Mouse (Mus musculus) heart, adult 9 months (tissue): ENCODE data around the gene Ciao2b.

Experiments
- DNase-seq, 2 experiments: peaks; one replicate each; pipeline ENCODE4 v3.0.0; 2022; ENCODE audit warnings: low spot score in 2 of 2

The Ciao2b gene

GRCm38 (mm10) chr8:104620765-104621164, 21.0 kb downstream of the Ciao2b start:
- no peak for DNase-seq

- peak in 1 of 2 experiments; percentile 40 for DNase-seq
Measured at GRCm38 (mm10) chr8:104613119-104613518, 28.6 kb downstream of the Ciao2b start.

- no peak for DNase-seq
Measured at GRCm38 (mm10) chr8:104611613-104612012, 30.2 kb downstream of the Ciao2b start.

- DNase-seq = peak; percentile 86 to 87
Measured at GRCm38 (mm10) chr8:104610185-104610766, 31.5 kb downstream of the Ciao2b start.

GRCm38 (mm10) chr8:104609222-104609621, 32.5 kb downstream of the Ciao2b start:
- DNase-seq = peak; percentile 80 to 83

GRCm38 (mm10) chr8:104607944-104608343, 33.8 kb downstream of the Ciao2b start:
- DNase-seq = peak; percentile 86 to 90

- no peak for DNase-seq
Measured at GRCm38 (mm10) chr8:104606329-104606728, 35.4 kb downstream of the Ciao2b start.

- DNase-seq = no peak
Measured at GRCm38 (mm10) chr8:104603245-104603593, 38.5 kb downstream of the Ciao2b start.

GRCm38 (mm10) chr8:104602468-104603244, 39.1 kb downstream of the Ciao2b start:
- peak; percentile 87 to 91 for DNase-seq

- DNase-seq = no peak
Measured at GRCm38 (mm10) chr8:104601941-104602371, 39.8 kb downstream of the Ciao2b start.

- no peak for DNase-seq
Measured at GRCm38 (mm10) chr8:104601386-104601785, 40.4 kb downstream of the Ciao2b start.

GRCm38 (mm10) chr8:104598496-104598895, 43.3 kb downstream of the Ciao2b start:
- no peak for DNase-seq

- DNase-seq = no peak
Measured at GRCm38 (mm10) chr8:104597656-104598055, 44.1 kb downstream of the Ciao2b start.

- DNase-seq = no peak
Measured at GRCm38 (mm10) chr8:104595773-104596536, 45.8 kb downstream of the Ciao2b start.

- DNase-seq = no peak
Measured at GRCm38 (mm10) chr8:104594611-104595362, 47.0 kb downstream of the Ciao2b start.

- DNase-seq = no peak
Measured at GRCm38 (mm10) chr8:104593536-104594325, 48.0 kb downstream of the Ciao2b start.

- no peak for DNase-seq
Measured at GRCm38 (mm10) chr8:104592566-104592965, 49.2 kb downstream of the Ciao2b start.

- no peak for DNase-seq
Measured at GRCm38 (mm10) chr8:104591856-104592255, 49.9 kb downstream of the Ciao2b start.

GRCm38 (mm10) chr8:104591133-104591834, 50.5 kb downstream of the Ciao2b start, which contains the start of gene Pdp2:
Gene Pdp2 (plus strand): TSS chr8:104591451.
- peak; percentile 95 to 96 for DNase-seq

- DNase-seq = no peak
Measured at GRCm38 (mm10) chr8:104590284-104590683, 51.5 kb downstream of the Ciao2b start.
